Mouse (Mus musculus): Measurements from ENCODE around the gene Capn11. TPM values are rescaled to one million over a fixed set of nuclear protein-coding genes. Genes with fewer than 3 reads are reported as not detected.
"Not testable (repeated sequence)": the region's sequence is repeated elsewhere in the genome, so short reads cannot be mapped to it uniquely, and the experiment has no call there.

Gene Capn11
- total RNA-seq, 4 experiments from 2014 or later = 0.22 to 1.1 (median 0.41) TPM

DNA sequence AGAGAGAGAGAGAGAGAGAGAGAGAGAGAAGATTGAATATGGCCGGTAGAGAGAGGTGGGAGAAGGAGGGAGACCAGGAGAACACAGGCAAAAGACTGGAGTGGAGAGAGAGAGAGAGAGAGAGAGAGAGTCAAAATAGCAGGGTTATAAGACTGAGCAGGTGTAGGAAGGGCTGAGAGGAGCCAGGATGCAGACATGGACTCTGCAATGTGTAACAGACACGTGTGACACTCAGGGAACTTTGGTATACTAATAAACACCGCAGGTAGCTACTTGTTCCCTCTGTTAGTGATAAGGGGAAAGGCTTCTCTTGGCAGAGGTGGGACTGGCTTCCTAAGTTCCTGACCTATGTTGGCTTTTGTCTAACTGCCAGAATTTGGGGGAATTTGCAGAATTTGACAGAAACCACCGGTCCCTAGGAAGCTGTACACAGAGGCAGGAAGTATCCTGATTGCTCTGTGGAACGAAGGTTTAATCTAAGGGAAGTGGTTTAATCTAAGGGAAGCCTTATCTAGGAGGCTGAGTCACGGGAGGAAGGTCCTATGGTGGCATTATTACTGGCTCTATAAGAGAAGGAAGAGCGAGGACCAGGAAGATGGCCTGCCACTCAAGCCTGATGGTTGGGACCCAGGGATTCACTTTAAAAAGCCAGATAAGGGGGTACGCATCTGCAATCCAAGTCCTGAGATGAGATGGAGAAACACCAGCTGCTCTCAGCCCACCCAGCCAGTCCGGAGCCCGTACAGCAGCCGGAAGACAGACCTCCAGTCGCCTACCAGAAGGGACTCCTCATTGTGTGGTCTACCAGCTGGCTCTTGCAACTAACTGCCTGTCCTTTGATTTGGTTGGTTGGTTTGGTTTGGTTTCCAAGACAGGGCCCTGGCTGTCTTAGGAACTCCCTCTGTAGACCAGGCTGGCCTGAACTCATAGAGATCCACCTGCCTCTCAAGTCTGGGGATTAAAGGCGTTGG is 30.0 kb downstream of the Capn11 start:
- no peak for DNase-seq (ENCODE audit: low spot score in 2 of 2)

DNA sequence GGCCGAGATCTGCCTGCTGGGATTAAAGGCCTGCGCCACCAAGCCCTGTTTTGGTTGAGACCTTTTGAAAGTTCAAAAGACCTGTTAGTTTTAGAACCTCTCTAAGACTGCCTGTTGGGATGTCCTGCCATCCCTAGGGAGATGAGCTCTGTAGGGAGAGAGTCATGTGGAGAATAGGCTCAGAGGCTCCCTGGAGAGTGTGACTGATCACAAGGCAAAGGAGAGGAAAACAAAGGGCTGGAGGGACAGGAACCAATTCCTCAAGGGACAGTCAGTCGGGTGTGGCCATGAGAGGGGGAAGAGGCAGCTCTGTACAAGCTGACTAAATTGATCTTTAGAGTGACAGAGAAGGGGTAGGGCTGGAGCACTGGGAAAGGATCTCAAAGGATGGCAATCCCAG is 31.0 kb downstream of the Capn11 start:
- DNase-seq (ENCODE audit: low spot score in 2 of 2) = no peak

DNA sequence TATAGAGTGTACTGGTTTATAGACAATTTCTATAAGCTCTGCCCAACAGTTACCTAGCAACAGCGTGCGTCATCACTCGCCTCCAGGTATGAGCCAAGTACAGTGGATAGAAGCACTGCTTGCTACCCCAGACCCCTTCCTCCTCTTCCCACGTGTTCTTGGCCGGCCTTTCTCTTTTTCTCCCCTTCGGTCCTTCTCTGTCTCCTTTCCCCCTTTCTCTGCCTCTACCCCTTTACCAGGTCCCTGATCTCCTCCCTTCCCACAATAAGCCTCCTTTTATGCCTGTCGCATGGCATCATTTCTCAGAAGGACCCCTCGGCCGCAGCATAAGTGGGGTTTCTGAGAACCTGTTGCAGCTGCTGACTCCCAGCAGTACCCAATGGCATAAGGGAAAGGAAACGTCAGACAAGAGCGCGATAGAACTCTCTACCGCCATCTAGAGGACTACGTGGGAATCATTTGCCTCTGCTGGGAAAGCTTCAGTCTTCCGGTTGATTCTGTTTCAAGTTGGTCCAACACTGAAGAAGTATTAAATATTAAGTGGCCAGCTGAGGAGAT is 32.5 kb downstream of the Capn11 start:
- DNase-seq (ENCODE audit: low spot score in 2 of 2) = peak; percentile 60 to 71

DNA sequence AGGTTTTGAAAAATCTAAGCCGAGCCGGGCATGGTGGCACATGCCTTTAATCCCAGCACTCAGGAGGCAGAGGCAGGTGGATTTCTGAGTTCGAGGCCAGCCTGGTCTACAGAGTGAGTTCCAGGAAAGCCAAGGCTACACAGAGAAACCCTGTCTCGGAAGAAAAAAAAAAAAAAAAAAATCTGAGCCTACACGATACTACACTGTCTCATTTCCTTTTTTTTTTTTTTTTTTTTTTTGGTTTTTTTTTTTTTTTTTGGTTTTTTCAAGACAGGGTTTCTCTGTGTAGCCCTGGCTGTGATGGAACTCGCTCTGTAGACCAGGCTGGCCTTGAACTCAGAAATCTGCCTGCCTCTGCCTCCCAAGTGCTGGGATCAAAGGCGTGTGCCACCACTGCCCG is 35.7 kb downstream of the Capn11 start:
- DNase-seq (ENCODE audit: low spot score in 2 of 2) = not testable (repeated sequence)

DNA sequence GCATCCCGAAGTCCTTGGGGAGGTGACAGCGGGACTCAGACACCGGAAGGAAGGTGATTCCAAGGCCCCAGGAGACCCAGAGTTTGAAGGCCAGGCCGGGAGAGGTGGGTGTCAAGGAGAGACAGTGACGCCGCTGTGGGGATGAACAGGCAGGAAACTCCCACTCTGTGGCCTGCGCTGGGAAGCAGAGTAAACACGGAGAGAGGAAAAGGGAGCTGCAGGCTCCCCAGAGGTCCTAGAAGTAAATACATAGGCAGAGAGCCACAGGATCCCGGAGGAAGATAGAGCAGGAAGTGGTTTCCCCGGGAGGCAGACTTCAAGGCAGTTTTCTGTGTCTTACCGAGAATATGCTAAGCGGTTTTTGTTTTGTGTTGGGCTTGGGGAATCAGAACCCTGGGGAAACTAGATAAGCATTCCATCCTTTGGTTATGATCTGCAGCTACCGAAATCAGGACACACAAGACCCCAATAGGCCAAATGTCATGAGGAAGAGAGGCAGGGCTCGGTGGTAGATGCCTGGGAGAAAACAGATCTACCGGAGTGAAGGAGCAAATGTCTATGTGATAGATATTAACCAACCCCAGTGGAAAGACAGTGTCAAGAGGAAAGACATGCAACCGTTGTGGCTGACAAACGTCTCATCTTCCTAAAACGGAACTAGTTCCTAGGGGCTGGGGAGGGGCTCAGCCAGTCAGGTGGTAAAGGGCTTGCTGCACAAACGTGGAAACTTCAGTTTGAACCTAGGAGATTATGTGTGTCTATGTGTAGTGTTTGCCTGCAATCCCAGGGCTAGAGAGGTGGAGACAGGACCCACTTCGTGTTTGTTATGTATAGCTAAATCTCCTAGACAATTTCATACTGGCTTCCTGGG is 39.5 kb downstream of the Capn11 start:
- no peak for DNase-seq (ENCODE audit: low spot score in 2 of 2)

DNA sequence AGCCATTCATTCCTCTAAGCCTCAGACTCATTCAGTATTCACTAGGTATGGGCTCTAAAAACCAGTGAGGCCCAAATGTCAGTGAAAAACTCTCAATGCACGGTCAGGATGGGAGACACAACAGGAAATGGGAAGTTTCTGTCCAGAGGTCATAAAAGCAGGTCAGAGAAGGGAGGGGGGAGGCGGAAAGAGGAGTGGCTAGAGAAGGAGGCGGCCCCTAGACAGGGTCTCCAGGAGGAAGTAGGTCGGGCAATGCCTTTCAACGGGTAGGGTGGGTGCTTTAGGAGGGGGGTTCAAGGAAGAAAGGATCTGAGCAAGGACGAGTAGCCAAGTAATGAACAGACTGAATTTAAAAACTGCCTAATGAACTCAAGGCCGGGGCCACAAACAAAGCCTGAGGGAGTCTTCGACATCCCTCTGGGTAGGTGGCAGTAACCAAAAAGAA is 40.2 kb downstream of the Capn11 start:
- no peak for DNase-seq (ENCODE audit: low spot score in 2 of 2)

DNA sequence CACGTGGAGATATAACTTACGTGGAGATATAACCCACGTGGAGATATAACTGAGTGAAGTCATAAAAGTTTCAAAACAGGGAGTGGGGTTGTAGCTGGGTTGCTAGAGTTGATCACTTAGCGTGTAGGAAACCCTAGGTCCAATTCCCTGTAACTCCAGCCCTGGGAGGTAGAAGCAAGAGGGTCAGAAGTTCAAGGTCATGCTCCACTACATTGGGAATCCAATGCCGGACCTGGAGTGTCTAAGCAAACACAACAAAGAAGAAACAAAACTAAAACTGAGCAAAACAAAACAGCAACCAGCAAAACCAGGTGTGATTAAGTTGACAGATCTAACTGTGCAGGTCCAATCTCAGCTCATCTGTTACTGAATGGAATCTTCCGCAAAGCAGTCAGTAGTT is 41.5 kb downstream of the Capn11 start:
- no peak for DNase-seq (ENCODE audit: low spot score in 2 of 2)

DNA sequence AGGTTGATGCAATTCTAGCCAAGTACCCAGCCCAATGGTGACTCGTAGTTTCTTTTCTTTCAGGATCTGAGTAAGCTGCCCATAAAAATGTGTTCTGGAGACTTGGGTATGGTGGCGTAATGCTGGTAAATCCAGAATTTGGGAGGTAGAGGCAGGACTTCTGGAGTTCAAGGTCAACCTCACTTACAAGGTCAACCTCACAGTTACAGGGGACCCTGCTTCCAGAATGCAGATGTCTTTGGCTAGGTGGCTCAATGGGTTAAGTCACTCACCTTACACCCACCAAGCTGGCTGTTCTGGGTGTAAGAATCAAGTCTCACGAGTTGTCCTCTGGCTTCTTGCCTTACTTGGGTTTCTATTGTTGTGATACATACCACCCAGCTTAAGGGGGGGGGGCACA is 42.4 kb downstream of the Capn11 start:
- no peak for DNase-seq (ENCODE audit: low spot score in 2 of 2)

DNA sequence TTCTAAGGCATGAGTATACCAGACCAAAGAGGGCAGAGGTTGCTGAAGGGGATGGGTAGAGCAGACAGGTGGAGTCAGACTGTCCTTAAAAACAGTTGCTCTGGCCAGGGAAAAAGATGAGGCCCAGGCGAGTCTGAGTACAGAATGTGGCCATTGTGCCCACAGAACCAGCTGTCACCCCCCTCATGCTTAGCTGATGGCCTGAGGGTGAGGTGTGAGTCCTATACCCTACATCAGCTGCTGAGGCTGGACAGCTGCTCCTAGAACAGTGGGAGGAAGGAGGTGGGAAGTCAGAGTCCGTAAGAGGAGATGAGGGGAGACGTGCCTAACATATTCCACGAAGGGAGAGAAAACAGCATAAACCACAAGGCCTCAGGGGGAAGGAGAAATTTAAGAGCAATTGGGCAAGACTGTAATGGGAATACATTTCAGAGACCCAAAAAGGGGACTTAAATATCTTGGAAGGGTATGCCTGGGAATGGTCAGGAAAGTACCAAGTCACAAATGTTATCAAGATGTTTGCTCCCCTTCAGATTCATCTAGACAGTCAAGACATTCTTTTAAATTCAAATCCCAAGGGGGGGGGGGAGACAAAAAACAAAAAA is 43.0 kb downstream of the Capn11 start:
- DNase-seq (ENCODE audit: low spot score in 2 of 2) = no peak

DNA sequence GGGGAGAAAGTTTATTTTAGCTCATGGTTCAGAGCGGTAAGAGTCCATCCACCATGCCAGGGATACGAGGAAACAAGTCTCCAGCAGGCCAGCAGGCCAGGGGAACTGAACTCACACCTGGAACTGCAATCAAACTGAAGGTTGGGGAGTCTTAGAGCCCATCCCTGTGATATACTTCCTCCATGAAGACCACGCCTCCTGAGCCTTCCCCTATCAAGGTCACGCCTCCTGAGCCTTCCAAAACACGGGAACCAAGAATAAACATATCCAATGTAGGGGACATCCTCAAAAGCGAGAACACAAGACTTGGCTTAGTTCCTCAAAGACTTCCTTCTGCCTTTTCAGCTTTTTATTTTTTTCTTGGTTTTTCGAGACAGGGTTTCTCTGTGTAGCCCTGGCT is 46.2 kb downstream of the Capn11 start:
- DNase-seq (ENCODE audit: low spot score in 2 of 2) = no peak

DNA sequence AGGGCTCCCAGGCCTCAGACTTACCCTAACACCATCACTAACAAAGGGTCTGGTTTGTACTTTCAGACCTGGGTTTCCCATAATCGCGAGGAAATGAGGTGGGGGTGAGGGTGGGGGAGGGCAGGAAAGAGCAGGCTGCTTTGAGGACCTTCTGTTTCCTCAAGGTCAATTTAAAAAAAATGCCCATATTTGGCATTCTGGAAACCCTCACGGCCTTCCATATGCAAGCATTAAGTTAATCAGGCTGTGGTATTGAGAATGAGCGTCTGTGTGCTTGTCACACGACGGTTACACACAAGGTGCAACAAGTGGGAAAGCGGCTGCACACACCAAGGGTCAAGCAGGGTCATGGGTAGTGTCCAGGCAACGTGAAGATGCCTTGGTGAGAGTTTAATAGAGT is 47.1 kb downstream of the Capn11 start:
- DNase-seq (ENCODE audit: low spot score in 2 of 2) = no peak

DNA sequence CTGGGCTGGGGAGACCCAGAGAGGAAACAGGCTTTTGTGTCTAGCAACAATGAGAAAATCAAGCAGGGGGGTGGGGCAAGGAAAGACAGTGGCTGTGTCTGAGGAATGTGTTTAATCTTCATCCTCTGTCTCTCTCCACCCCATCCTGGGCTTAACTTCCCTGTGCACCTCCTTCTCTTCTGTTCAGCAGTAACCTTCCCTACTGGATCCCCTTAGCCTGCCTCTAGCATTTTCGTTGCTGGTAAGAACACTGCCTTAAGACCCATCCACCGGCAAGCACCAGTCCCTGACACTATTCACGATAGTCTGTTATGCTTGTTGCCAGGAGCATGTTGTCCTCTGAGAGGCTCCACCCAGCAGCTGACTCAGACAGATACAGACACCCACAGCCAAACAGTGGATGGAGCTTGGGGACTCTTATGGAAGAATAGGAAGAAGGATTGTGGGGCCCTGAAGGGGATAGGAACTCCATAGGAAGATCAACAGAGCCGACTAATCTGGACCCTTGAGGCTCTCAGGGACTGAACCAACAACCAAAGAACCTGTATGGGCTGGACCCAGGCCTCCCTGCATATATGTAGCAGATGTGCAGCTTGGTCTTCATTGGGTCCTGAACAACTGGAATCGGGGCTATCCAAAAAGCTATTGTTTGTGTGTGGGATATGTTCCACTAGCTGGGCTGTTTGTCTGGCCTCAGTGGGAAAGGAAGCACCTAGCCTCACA is 48.8 kb downstream of the Capn11 start:
- DNase-seq (ENCODE audit: low spot score in 2 of 2) = no peak

DNA sequence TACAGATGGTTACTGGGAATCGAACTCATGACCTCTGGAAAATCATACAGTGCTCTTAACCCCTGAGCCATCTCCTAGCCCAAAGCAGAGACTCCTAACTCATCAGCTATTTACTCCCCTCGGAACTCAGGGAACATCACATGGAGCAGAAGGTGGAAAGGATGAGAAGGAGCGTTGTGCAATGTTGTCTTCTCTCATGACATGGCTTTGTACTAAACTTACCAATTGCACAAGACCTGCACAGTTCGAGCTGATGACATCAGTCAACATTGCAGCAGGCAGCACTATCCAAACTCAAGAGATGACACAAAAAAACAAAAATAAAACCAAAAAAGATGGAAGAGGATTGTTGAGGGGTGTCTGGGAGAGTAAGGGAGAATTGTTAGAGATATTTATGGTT is 50.7 kb downstream of the Capn11 start:
- DNase-seq (ENCODE audit: low spot score in 2 of 2) = no peak

DNA sequence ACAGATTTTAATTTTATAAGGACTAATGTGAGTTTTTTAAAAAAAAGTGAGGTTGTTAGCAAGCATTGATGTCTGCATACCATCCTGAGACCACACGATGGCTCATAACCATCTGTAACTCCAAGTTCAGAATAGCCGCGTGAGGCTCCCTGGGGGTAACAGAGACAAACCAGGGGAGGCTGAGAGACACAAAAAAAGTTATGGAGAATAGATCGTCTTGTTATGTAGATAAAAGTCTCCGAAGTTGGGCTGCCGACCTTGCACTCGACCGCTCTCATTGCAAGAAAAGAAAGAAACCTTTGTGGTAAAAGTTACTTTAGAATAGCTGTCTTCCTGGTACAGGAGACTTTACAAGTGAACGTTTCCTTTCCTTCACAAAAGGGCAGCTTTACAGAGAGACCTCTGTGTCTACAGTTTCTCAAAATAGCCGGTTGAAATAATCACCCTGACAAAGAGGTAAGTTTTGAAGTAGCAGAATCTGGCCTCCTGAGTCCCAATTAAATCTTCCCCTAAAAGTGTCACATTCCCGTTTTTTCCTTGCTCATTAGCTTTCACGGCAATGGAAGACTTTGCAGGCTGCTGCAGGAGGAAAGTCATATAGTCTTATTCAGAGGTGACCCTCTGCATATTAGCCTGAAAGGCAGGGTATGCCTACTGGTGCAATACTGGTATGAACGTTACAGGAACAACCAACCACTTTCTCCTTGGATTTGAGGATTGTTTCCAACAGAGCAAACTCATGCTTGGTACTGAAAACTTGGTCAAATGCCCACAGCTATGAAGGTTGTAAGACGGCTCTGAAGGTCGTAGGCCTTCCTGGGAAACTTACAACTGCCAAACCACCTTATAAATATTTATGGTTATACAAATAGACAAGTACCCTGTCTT is 51.9 kb downstream of the Capn11 start:
- no peak for DNase-seq (ENCODE audit: low spot score in 2 of 2)

DNA sequence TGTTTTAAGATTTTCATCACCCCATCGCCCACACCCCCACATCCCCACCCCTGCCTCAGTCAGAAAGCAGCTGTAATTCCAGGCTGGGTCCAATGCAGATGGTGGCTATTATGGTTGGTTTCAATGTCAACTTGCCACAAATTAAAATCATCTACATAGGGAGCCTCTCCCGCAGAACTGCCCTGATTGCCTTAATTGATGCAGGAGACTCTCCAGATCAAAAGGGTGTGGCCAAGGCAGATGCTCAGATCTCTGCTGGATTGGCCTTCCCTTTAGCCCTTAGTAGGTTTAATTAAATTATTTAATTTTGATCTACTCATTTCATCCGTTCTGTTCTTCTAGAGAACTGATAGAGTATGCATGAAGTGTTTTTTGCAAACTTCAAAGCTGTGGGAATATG is 56.1 kb downstream of the Capn11 start:
- no peak for DNase-seq (ENCODE audit: low spot score in 2 of 2)

DNA sequence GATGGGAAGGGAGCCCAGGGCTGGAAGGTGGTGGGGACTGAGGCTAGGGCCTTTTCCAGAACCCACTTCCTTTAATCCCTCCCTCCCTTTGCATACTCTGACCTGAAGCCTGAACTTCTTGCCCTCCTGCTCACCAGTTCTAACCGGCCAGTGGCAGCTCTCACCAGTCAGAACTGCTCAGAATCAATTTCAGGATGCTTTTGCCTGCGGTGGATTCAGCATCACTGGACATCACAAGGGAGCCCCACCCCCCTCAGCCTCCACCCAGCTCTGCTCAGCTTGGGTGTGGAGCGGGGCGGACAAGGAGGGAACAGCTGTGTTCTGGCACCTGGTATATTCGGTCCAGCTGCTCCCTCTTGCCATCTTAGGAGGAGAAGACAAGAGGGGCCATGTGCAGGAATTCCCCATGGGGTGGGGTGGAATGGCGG is 57.2 kb downstream of the Capn11 start, which contains the start of gene Mymx:
Mymx (minus strand) TSS at position 226 of the 428 bp plus-strand sequence.
- no peak for DNase-seq (ENCODE audit: low spot score in 2 of 2)

DNA sequence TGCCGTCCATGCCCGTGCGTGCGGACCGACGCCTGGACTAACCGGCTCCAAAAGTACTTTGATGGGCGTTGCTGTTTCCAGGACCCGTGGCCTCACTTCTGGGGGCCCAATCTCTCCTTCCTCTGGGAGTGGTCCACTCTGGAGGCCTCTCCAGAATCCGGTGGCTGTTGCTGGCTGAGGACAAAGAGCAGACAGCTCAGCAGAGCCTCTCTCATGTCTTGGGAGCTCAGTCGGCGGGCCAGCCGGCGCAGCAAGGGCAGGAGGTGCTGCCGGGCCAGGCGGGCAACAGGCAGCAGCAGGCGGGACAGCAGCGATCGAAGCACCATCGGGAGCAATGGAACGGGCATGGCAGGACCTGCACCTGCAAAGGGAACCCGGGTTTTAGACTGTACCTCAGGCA is 57.8 kb downstream of the Capn11 start:
- DNase-seq (ENCODE audit: low spot score in 2 of 2) = no peak

DNA sequence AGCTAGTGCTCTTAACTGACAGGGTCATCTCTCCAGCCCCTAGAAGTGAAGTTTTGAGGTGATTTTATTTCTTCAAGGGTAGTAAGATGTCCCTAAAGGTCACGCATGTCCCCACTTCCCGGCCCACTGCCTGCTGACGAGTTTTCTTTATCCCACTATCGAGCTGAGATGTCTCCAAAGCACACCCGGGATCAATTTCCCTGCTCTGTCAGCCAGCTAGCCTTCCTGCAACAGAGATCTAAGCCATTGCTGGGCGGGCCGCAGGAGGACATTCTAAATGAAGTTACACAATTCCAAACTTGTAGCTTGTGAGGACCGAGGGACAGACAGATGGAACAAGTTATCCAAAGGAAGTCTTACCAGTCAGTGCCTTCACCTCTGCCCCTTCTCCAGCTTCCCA is 58.9 kb downstream of the Capn11 start:
- DNase-seq (ENCODE audit: low spot score in 2 of 2) = no peak

DNA sequence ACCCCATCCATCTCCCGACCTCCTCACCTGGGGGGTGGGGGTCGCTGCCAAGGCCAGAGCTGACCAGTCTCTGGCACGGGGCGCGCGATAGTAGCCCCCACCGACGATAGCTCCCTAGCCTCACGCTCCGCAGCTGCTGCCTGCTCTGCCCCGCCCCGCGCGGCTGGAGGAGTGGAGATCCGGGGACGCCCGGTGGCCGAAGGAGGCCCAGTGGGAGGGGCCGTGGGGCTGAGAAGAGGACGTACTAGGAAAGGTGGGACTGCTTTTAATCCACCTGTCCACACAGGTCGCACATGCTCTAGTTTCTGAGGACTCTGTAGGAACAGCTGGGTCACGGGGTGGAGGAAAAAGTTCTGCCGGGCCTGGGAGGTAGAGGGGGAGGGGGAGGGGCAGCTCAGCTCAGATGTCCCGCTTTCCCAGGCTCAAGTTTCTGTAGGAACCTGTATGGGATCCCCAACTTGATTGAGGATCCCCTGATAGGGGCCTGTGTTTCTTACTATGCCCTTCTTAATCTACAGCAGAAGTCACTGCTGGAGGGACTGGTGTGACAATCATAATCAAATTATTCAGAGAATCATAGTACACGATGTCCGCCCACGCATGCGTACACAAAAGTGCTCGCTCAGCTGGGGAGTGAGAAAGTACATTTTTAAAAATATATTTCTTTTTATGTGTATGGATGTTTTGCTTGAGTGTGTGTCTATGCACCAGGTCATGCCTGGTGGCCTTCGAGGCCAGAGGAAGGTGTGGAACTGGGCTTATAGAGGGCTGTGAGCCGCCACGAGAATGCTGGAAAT is 59.5 kb downstream of the Capn11 start, which contains the start of gene Slc29a1:
Slc29a1 (minus strand) TSS at position 161 of the 797 bp plus-strand sequence.
- DNase-seq (ENCODE audit: low spot score in 2 of 2) = no peak

Measured in layer of hippocampus, adult 8-10 months (tissue).